Mouse (Mus musculus) mesoderm, embryonic 11.5 days (tissue): ENCODE results near the gene Tle4.

Experiments
- DNase-seq: peaks from one replicate; pipeline ENCODE4 v3.0.0-alpha.2; 2012; ENCODE audit warnings: low read depth, low spot score

Tle4 gene

DNA sequence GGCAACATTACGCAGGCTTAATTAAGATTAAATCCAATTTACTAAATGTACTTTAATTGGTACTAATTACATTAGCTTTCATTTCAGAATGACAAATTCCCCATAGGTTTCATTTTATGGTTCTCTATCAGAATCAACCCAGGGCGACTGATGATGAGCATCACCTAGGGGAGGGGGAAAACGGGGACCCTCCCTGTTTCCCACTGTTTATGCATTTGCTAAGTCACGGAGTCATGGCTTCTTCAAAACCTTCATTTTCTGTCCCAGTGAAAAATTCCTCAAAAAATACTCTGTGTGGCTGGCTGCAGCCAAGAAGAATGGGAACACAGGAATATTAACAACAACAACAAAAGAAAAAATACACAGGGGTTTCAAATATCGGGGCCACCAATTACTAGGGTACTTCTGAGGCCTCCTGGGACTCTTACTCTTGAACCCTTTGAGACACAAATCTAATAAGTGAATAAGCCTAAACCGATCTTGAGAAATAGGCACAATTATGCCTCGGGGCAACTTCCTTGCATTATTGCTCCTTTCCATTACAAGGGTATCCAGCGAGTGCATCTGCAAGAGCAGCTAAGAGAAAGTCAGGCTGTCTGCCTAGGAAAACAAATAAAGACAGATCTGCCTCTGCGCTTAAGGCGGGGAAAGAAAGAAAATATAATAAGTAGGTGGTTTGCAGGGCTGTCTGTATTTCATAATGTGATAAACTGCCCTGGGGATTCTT is 5.9 kb downstream of the Tle4 start:
- DNase-seq = no peak

DNA sequence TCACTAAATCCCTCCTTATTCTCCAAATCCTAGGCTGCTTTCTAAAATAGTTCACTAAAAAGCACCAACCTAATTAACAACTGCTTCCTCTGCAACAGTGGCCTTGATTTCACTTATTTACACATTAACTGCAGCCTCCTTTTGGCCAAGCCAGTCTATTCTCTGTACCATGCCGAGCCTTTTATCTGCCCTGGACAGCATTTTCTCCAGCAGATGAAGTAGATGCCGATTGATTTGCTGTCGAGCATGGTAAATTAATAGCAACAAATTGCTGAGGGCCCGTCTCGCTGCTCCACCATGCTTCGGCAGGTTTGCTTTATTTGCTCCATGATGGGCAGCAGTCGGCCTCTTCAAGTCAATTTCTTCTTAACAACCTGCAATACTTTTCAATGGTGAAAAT is 7.7 kb downstream of the Tle4 start:
- DNase-seq = no peak

DNA sequence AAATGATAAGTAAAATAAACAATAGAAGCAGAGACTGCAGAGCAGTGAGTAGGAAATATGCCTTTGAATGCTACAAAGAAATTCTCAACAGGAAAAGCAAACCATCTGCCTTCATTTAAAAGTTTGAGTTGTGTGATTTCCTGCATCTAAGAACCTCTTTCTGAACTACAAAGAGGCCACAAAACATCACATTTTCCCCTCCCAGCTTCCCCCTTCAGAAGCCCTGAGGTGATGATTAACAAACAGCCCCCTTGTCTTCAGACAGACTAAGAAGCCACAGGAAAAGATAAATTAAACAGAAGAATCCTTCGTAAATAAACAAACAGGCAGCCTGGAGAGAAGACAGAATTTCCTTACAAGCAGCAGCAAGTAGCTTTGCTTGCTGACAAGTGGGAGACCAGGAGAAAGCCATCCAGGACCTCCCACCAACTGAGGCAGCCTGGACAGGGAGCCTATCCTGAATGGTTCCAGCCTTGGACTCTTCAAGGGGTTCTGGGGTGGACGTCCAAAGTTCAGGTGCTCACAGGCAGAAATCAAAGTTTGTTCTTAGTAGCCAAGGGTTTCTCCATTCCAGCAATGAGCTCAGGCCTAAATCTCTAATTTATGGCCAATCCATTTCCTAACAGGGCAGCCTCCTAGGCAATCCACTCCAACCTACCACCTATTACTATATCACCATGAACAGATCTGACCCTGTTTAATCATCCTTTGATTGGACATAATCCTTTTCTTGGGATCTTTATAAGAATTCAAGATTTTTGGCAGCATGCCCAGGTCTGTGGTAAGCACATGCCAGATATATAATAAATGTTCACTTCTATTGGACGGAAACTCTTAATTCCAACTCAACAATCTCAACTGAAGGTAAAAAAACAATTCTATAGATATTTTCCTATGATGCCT is 9.4 kb downstream of the Tle4 start:
- DNase-seq = no peak

DNA sequence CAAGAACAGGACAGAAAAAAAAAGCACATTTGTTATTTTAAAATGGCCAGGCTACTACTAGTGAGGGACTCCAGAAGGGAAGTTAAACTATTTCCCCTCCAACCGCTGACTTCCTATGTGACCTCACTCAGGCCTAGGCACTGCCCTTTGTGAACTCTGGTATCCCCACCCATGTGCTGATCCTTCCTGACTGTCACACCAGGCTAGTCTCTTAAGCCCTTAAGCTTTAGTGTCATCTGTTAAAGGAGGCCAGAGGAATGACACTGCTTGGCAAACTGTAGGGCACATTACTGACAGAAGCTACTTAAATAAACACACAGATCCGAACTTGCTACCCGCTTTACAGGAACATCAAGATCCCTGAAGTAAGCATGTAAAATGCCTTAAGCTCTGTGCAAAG is 11.7 kb downstream of the Tle4 start:
- DNase-seq = no peak

DNA sequence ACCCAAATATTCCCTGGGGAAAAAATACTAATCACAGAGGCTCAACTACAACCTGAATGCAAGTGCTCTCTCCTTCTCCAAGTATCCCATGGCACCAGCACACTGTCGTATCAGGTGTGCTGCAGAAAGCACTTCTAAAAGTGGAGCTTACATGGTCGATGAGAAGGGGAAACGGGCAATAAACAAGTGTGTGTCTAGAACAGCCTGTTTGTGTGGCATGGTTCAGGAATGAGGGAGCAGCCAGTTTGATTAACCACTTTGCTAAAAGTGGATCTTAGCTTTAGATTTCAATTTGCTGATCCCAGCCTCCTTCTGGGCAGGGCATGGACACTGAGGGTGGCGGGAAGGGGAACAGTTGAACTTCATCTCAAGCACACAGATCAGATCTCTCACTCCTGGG is 12.1 kb downstream of the Tle4 start:
- DNase-seq = no peak

DNA sequence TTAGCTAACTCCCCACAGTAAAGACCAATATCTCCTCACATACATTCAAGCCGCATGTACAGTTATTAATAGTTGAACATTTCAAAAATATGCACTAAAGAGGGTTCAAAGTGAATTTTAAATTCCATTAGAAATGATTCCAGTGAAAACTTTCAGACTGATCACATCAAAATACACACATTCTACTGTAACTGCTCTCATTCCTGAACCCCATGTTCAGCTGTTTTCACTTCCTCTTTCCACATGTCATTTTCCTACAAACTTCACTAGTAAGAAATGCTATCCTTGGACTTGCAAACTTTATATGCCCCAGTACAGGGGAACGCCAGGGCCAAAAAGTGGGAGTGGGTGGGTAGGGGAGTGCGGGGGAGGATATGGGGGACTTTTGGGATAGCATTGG is 12.6 kb downstream of the Tle4 start:
- no peak for DNase-seq

DNA sequence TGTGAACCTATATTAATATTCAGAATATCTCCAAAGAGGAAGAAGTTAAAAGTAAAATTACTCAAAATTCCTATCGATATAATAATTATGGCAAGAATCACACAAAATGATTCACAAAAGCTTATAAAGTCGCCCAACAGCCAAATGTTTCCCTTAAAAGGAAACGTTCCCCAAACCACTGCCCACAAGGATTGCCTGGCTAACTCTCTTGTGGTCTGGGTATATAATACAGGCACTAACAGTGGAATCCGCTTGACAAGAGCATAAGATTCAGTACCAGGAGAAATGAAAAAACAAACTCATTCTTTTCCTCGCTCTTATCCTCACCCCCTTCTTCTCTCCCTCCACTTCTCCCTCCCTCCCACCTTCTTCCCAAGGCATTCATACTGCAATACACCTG is 19.2 kb downstream of the Tle4 start:
- DNase-seq = no peak

DNA sequence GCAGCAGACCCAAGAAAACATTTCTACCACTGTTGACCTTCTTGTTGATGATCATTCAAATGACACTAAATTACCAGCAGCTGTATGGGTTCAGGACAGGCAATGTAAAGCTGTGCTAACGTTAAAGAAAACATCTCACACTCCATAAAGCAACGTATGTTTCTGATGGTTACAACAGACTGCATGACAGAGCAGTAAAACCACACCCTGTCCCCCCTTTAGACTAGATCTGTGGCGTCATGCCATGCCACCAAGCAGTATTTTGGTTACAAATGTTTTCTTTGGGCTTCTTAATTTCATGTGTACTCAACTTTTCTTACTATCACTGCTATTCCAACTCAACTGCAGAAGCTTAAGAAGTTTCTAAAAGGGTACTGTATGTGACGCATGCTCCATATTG is 19.8 kb downstream of the Tle4 start:
- DNase-seq = no peak

DNA sequence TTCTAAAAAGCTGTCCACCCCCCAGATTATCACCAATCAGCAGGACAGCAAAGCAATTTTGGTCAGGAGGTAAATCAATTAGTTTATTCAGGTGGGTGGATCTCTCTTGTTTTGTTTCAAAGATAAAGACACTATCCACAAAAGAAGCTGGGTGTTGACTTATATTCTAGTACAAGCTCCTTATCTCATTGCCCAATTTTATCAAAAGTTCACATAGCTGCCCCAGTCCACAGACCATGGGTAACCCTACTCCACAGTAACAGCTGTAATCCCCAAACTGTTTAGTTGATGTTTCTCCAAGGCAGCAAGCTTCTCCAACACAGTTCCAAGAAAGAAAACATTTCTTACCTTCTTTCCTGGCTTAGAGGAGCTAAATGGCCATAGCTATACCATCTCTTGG is 21.5 kb downstream of the Tle4 start:
- DNase-seq = no peak

DNA sequence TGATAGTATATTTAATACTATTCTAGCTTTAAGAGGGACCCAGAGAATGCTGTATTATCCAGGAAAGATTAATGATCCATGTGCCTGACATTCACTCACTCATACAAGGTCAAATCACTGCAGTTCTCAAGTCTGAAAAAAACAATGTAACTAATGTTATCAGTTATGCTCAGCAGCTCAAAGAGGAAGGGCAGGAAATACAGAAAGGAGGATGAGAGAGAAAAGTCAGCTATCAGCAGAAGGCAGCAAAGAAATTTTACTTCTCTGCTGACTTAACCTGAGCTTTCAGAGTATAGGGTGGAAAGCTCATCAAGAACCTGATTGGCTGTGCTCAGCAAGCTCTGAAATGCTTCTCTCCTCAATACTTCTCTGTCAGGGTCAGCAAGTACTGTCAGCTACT is 29.0 kb downstream of the Tle4 start:
- no peak for DNase-seq

DNA sequence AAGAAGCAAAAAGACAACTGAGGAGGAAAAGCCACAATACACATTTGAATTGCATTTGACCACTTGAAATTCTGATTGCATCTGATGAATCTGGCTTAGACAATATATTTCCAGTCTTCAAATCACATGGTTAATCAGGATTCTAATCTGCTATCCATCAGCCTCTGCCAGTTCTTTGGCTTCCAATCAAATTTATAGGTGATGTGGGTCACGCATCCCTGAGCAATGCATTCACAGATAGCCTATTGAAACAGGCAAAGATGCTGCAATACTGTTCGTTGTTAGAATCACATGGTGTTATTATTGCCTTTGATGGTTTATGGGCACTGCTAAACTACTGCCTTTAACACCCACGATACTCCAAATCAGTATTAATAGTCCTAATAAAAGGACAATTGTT is 30.8 kb downstream of the Tle4 start:
- peak; percentile 37 for DNase-seq

DNA sequence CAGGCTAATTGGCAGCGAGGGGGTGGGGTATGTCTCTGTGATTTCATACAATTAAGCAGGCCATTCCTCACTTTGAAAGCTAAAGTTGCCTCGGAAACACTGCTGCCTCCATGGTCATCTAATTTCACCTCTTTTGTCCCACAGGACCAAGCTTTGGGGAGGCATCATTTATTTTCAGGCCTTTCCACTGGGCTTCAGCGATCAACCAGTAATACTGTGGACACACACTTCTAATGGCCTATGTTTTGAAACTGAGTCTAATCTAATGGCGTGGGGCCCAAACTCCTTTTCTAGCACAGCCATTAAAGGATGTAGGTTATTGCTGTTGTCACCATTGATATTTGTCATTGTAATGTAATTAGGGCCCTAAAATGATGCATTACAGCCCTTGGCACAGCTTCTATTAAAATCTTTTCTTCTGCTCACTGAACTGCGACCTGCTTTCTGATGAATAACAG is 31.3 kb downstream of the Tle4 start:
- peak; percentile 65 for DNase-seq

DNA sequence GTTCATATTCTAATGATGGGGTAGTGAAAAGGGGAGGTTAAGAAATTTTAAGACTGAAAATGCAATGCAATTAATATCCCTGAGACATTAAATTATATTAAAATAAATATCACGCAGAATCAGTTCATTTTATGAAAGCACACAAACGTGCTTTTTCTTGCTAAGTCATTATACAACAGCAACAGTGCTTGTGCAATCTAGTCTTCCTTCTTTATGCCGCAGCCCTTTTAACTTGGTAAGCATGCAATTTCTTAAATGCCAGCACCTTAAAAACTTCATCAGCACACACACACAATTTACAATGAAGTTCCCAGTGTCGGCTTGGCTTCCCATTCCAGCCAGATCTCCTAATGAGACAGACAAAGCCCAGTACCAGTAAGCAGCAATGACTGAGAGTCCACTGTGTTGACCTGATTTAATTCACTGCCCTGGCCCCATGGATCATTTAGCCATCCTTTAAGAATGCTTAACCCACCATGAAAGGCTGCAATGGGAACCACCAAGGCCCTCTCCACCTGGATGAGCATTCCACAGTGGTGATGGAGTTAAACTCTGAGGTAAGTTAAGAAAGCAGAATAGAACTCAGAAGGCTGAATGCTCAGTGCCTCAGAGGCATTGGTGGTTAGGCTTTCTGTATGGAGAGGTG is 32.3 kb downstream of the Tle4 start:
- peak; percentile 48 for DNase-seq

DNA sequence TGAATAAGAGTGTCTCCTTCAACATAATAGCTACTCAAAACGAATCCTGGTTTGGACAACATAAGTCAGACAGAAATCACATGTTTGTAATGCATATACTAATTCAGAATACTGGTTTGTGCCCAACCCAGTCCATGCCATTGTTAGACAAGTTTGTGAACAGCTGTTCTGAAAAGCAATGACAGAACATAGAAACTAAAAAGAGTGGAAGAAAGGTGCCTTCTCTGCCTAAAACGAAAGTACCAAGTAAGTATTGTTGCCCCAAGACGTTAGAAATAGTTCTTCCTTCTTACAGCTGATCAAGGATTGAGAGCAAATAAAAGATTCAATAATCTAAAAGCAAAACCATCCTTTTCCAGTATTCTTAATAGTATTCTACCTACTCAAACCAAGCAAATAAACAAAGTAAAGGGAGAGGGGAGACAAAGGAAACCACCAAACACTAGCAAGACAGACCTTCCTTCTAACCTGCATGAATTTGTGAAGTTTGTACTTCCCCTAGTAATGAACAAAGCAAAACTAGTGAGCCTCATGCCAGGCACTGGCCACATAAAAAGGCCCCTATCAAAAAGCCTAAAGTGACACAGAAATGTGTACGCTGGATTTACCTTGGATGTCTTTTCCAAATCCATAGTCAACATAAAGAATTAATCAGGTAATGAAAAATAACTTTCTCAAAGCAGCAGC is 34.4 kb downstream of the Tle4 start:
- no peak for DNase-seq

DNA sequence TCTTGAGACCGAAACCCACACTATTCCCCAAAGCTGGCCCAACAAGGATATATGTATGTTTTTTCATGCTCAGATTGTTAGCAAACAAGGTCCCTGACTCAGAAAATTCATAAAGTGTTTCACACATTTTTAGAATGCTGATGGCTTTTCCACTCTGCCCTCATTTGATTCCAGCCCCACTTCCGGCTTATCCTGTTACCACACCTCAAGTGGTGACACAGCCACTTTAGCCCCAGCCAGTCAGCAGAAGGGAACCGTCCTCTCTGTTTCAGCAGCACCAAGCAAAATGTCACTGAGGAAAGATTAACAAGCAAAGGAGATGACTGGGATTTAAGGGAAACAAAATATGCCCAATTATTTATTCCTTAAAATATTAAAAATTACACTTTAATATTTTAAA is 50.0 kb downstream of the Tle4 start:
- no peak for DNase-seq

DNA sequence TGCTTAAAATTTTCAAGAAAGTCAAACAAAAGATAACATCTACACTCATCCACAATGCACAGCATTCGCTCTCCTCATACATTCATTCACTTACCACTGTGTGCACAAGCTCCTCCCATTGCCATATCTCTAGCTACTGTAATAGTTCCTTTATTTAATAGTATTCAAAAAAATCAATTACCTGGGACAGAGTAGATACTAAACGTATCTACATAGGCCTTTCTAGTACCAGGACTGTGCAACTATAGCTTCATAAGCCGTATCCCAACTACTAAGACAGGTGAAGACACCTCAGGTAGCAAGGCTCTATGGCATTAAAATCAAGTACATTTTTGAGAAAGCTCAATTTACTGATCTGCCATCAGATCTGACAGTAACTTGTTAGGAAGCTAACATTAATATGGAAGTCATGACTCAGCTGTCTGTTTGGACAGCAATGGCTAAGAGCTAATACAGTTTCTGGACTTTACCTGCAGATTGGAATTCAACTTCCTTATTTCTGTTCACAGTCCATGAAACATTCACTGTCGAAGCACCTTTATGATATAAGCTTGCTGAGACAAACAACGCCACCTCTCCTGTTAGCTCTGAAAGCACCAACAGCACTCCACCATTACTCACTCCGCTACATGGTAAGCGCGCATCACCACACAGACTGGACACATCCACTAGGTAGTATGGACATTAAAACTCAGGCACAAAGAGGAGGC is 50.6 kb downstream of the Tle4 start:
- DNase-seq = no peak

DNA sequence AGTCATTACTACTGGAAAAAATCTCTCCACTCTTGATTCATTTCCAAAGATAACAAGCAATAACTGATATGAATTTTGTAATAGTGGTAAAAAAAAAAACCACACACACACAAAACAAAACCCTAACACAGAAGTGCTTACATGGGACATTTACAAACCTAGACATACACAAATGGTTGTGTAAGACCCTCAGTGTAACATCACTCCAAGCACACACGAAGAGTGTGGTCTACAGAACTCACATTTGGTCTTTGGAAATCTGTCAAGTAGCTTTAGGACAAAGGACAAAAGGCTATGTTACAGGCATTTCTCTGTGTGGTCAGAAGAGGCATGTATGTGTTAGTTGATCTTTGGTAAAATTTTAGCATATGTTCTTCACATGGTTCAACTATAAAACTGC is 52.4 kb downstream of the Tle4 start:
- no peak for DNase-seq

DNA sequence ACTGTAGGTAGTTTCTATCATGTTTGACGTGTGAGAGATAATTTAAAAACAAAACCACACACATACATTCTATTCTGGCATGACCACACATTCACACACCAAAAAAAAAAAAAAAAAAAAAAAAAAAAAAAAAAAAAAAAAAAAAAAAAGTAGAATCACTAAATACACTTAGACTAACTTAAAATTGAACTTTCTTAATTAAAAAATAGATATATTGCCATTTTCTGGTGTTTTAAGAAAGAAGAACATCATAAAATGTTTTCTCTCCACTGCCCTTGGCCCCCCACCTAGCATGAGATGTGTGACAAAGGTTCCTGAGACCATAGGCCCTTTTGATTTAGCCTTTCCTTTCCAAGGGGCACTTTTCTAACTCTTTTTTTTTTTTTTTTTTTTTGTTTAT is 54.5 kb downstream of the Tle4 start:
- no peak for DNase-seq

DNA sequence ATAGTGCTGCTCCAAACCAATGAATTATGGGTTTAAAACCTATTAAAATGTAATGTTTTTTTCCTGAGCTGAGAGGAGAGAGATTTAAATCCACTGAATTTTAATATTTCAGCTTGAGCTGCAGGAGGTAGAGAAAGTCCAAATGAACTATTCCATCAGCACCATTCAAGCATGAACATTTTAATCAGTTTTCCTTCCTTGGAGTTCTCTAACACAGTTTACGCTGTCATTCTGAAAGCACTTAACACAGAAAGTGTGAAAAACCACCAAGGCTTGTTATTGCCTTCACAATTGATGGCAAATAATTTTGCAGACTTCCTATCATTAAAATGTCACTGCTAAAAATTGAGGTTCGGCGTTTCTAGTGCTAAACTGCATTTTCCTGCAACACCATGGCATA is 57.2 kb downstream of the Tle4 start:
- no peak for DNase-seq

DNA sequence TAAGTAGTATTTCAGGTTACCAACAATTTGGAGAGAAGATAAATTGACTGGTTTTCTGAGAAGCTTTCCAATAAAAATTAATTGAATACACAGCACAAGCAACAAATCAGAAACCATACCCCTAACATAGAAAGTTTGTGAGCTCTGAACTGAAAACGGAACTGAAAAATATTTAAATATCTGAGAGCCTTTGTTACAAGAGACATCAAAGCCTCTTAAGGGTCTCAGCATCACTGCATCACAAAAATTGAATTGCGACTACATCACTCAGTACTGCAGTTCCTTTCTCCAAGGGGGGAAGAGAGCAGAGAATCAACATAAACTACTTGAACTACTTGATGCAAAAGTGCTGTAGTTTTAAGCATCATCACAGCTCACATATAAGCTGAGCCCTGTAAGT is 61.2 kb downstream of the Tle4 start:
- DNase-seq = no peak

DNA sequence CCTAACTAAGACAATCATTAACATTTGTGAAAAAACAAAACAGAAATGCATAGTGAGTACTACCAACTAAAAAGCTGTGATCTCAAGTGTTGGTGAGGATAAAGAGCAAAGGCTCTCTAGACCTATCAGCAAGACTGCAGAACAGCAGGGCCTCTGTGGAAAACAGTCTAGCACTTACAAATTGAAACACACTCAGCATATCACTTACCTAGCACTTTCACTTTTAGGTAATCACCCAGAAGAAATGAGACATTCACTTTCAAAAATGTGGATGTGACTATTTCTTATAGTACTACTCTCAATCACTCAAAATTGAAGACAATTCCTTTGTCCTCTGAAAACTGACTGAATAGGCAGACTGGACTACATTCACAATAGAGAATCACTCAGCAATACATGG is 63.4 kb downstream of the Tle4 start:
- DNase-seq = no peak
